Mouse (Mus musculus) intestine, postnatal 0 days (tissue): ENCODE measurements at regions not wholly inside any gene's neighbourhood (a gene's known extent, or its start where the extent isn't known, plus 50 kb on each side); places are given as distances from the start of the nearest gene placed in this dataset.

Source experiments
- ATAC-seq: fragments of 200-750 bp; cut with Nextera tagmentation; 2 replicates; pipeline ENCODE4 v1.8.0; 2017; ENCODE audit warnings: mild to moderate bottlenecking, moderate TSS enrichment, moderate library complexity
- H3K27ac ChIP-seq: fragments of 300-500 bp; sonication (generic); 2 replicates; pipeline ENCODE4 v1.5.1; 2014; ENCODE audit warnings: mild to moderate bottlenecking, low read depth, low read length, moderate library complexity
- H3K27me3 ChIP-seq: fragments of 300-500 bp; sonication (generic); replicated peaks from 2 replicates; pipeline ENCODE4 v1.6.1; 2014; ENCODE audit warnings: low read length, mixed read lengths; ENCODE audit not compliant: control insufficient read depth, insufficient read depth
- H3K36me3 ChIP-seq: fragments of 300-500 bp; sonication (generic); 2 replicates; pipeline ENCODE4 v1.6.1; 2014; ENCODE audit warnings: mild to moderate bottlenecking, moderate library complexity; ENCODE audit not compliant: control insufficient read depth, insufficient read depth
- H3K4me1 ChIP-seq: fragments of 300-500 bp; sonication (generic); replicated peaks from 2 replicates; pipeline ENCODE4 v1.6.1; 2014; ENCODE audit warnings: antibody characterized with exemption, low read length, mixed read lengths; ENCODE audit not compliant: control insufficient read depth, insufficient read depth
- H3K4me2 ChIP-seq: fragments of 300-500 bp; sonication (generic); replicated peaks from 2 replicates; pipeline ENCODE4 v1.6.1; 2014; ENCODE audit warnings: low read depth, mild to moderate bottlenecking, moderate library complexity
- H3K4me3 ChIP-seq: fragments of 300-500 bp; sonication (generic); 2 replicates; pipeline ENCODE4 v1.5.1; 2014; ENCODE audit warnings: low read depth, low read length
- H3K9ac ChIP-seq: fragments of 300-500 bp; sonication (generic); 2 replicates; pipeline ENCODE4 v1.6.1; 2014; ENCODE audit warnings: mild to moderate bottlenecking, low read depth, low read length
- H3K9me3 ChIP-seq: fragments of 300-500 bp; sonication (generic); 2 replicates; pipeline ENCODE4 v1.6.1; 2016; ENCODE audit warnings: mixed run types; ENCODE audit not compliant: control insufficient read depth
- CTCF ChIP-seq: sonication (generic); IDR thresholded peaks from 2 replicates; pipeline ENCODE4 v1.5.1; 2016; ENCODE audit warnings: low read depth, mild to moderate bottlenecking, control low read depth, antibody characterized with exemption, moderate library complexity
- WGBS: fragments of 180-500 bp; shearing (Covaris S2); extraction: QIAGEN DNeasy Blood & Tissue Kit; methylation state at CpG from one replicate; pipeline ENCODE4 v1.1.7; 2014; 5-methylcytosine and 5-hydroxymethylcytosine counted together

DNA sequence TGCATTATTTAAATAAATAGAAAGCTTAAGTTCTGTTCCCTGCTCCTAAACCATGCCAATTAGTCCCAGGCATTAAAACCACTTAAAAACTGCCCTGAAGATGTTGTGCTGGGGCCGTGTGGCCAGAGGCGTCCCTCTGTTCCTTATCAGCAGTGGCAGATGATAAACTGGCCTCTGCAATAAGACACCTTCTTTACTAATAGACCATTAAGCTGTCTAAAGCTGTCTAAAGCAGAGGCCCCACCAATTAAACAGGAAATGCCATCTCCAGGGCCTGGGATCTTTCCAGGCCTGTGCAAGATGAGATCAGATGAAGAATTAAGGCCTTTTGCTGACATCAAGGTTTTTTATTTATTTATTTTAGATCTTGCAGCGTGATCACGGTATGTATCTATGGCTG, 118.6 kb downstream of the Edn3 start:
- Histone ChIP-seq H3K27me3 (no peaks in the 10 kb centered on the region), H3K4me1 (0 out of 2 replicates have a peak, but pooled peaks cover 2% of the 10 kb centered on the region), H3K9me3 (no peaks in the 10 kb centered on the region), H3K36me3 (no peaks in the 10 kb centered on the region), H3K4me2 (no peak overlapping the region), H3K9ac (no peak overlapping the region), H3K27ac (no peak overlapping the region), H3K4me3 (no peak overlapping the region)
- ATAC-seq: no peak
- 38% methylated on average over 4 of the region's 4 CpGs for WGBS
- no peak for TF ChIP-seq CTCF

DNA sequence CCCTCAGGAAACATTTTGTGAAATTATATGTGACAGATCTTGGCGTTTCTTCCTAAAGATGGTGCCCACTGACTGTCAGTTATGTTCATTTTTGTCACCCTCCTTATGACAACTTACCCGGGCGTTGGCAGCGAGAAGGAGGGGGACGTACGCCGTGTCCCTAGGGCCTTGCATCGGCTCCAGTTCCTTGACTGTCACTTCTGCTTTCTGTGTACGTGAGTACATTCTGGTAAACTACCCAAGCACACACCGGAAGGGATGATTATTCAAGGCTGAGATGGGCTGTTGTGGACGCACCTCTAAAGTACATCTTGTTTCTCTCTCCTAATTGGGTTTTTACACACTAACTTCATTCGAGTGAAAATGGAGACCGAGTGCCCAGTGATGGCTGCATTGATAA, 120.2 kb downstream of the Edn3 start:
- Histone ChIP-seq H3K4me1 (0 out of 2 replicates have a peak, but pooled peaks cover 2% of the 10 kb centered on the region), H3K27me3 (no peaks in the 10 kb centered on the region), H3K9me3 (no peaks in the 10 kb centered on the region), H3K36me3 (no peaks in the 10 kb centered on the region), H3K4me3 (no peak overlapping the region), H3K9ac (no peak overlapping the region), H3K27ac (no peak overlapping the region), H3K4me2 (no peak overlapping the region)
- TF ChIP-seq CTCF: no peak
- no peak for ATAC-seq
- 83% methylated on average over 13 of the region's 13 CpGs for WGBS

- Histone ChIP-seq H3K27ac (no peak overlapping the region), H3K36me3 (no peaks in the 10 kb centered on the region), H3K4me3 (no peak overlapping the region), H3K4me2 (no peak overlapping the region), H3K27me3 (no peaks in the 10 kb centered on the region), H3K9me3 (no peaks in the 10 kb centered on the region), H3K4me1 (no peaks in the 10 kb centered on the region), H3K9ac (no peak overlapping the region)
- no peak for ATAC-seq
- WGBS: 58% methylated on average over 19 of the region's 19 CpGs
- TF ChIP-seq CTCF: no peak
Measured at GRCm38 (mm10) chr2:174884232-174885225, 124.1 kb downstream of the Edn3 start.

- Histone ChIP-seq H3K36me3 (no peaks in the 10 kb centered on the region), H3K4me1 (no peaks in the 10 kb centered on the region), H3K27me3 (no peaks in the 10 kb centered on the region), H3K4me2 (no peak overlapping the region), H3K4me3 (no peak overlapping the region), H3K9ac (no peak overlapping the region), H3K27ac (no peak overlapping the region), H3K9me3 (no peaks in the 10 kb centered on the region)
- ATAC-seq: no peak
- no peak for TF ChIP-seq CTCF
- WGBS: 76% methylated on average over 7 of the region's 7 CpGs
Measured at GRCm38 (mm10) chr2:174892658-174893057, 117.4 kb upstream of the Gm14444 start.

DNA sequence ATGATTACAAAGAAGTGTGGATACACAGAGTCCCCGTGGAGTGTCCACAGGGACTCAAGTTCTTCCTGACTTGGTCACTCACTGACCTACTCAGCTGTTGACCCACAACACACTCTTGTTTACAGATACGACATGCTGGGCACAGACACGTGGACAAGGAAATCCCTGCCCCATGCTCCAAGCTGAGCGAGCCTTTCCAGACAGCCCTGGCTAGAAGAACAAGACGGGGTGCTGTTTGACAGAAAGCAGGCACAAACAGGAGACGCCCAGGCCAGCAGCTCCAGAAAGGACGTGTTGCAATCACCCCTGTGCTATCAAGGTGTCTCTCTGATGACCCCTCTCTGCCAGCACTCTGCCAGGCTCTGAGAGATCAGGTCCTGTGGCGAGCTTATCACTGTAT, 112.6 kb upstream of the Gm14444 start:
- no peaks in the 10 kb centered on the region for H3K9me3 ChIP-seq
- 39% methylated on average over 8 of the region's 8 CpGs for WGBS
- H3K27me3 ChIP-seq: no peaks in the 10 kb centered on the region
- H3K27ac ChIP-seq: no peak overlapping the region; the same call in 1 of the 2 replicates
- ATAC-seq: no peak
- H3K4me3 ChIP-seq: no peak overlapping the region
- no peak overlapping the region for H3K4me2 ChIP-seq
- H3K4me1 ChIP-seq: no peaks in the 10 kb centered on the region
- H3K9ac ChIP-seq: no peak overlapping the region
- no peak for TF ChIP-seq CTCF
- H3K36me3 ChIP-seq: no peaks in the 10 kb centered on the region

- TF ChIP-seq CTCF: no peak
- Histone ChIP-seq H3K9me3 (no peaks in the 10 kb centered on the region), H3K4me3 (no peak overlapping the region), H3K27me3 (no peaks in the 10 kb centered on the region), H3K36me3 (no peaks in the 10 kb centered on the region), H3K9ac (no peak overlapping the region), H3K4me1 (no peaks in the 10 kb centered on the region), H3K4me2 (no peak overlapping the region), H3K27ac (no peak overlapping the region)
- no peak for ATAC-seq
- WGBS: 70% methylated on average over 5 of the region's 5 CpGs
Measured at GRCm38 (mm10) chr2:174899940-174900670, 109.9 kb upstream of the Gm14444 start.
